Mouse (Mus musculus): ENCODE measurements around the gene Sox5.

The Sox5 gene

GRCm38 (mm10) chr6:144105645-144106044, 676.1 kb downstream of the Sox5 start:
- no peak for DNase-seq (ENCODE audit: low read depth, low spot score)

GRCm38 (mm10) chr6:144103612-144104011, 678.2 kb downstream of the Sox5 start:
- DNase-seq (ENCODE audit: low read depth, low spot score), result no peak

- peak; percentile 7 for DNase-seq (ENCODE audit: low read depth, low spot score)
These were observed 680.9 kb downstream of the Sox5 start for GRCm38 (mm10) chr6:144100852-144101251.

GRCm38 (mm10) chr6:144098119-144098518, 683.7 kb downstream of the Sox5 start:
- DNase-seq (ENCODE audit: low read depth, low spot score), result no peak

GRCm38 (mm10) chr6:144088256-144088655, 693.5 kb downstream of the Sox5 start:
- DNase-seq (ENCODE audit: low read depth, low spot score), result no peak

GRCm38 (mm10) chr6:144086096-144086810, 695.5 kb downstream of the Sox5 start:
- no peak for DNase-seq (ENCODE audit: low read depth, low spot score)

- no peak for DNase-seq (ENCODE audit: low read depth, low spot score)
These were observed 699.5 kb downstream of the Sox5 start for GRCm38 (mm10) chr6:144082297-144082696.

GRCm38 (mm10) chr6:144077826-144078225, 704.0 kb downstream of the Sox5 start:
- DNase-seq (ENCODE audit: low read depth, low spot score), result no peak

- no peak for DNase-seq (ENCODE audit: low read depth, low spot score)
These were observed 705.4 kb downstream of the Sox5 start for GRCm38 (mm10) chr6:144076376-144076775.

GRCm38 (mm10) chr6:144075327-144075941, 706.3 kb downstream of the Sox5 start:
- DNase-seq (ENCODE audit: low read depth, low spot score), result no peak

- DNase-seq (ENCODE audit: low read depth, low spot score), result no peak
These were observed 707.0 kb downstream of the Sox5 start for GRCm38 (mm10) chr6:144074826-144075225.

GRCm38 (mm10) chr6:144070461-144070860, 711.3 kb downstream of the Sox5 start:
- DNase-seq (ENCODE audit: low read depth, low spot score), result no peak

GRCm38 (mm10) chr6:144067491-144067890, 714.3 kb downstream of the Sox5 start:
- DNase-seq (ENCODE audit: low read depth, low spot score), result no peak

- no peak for DNase-seq (ENCODE audit: low read depth, low spot score)
These were observed 719.3 kb downstream of the Sox5 start for GRCm38 (mm10) chr6:144062428-144062827.

GRCm38 (mm10) chr6:144061814-144062213, 720.0 kb downstream of the Sox5 start:
- DNase-seq (ENCODE audit: low read depth, low spot score), result no peak

- DNase-seq (ENCODE audit: low read depth, low spot score), result no peak
These were observed 724.6 kb downstream of the Sox5 start for GRCm38 (mm10) chr6:144057098-144057632.

- no peak for DNase-seq (ENCODE audit: low read depth, low spot score)
These were observed 725.3 kb downstream of the Sox5 start for GRCm38 (mm10) chr6:144056252-144057097.

GRCm38 (mm10) chr6:144052487-144052886, 729.3 kb downstream of the Sox5 start:
- DNase-seq (ENCODE audit: low read depth, low spot score), result no peak

- DNase-seq (ENCODE audit: low read depth, low spot score), result no peak
These were observed 730.5 kb downstream of the Sox5 start for GRCm38 (mm10) chr6:144051316-144051715.

- DNase-seq (ENCODE audit: low read depth, low spot score), result no peak
These were observed 733.4 kb downstream of the Sox5 start for GRCm38 (mm10) chr6:144048201-144048924.

GRCm38 (mm10) chr6:144045503-144045902, 736.3 kb downstream of the Sox5 start:
- DNase-seq (ENCODE audit: low read depth, low spot score), result no peak
